Mouse (Mus musculus) ES-E14 (cell line): ENCODE measurements around the gene Kansl3. TPM values are rescaled to one million over a fixed set of nuclear protein-coding genes. Genes with fewer than 3 reads are reported as not detected.
A peak's percentile ranks its signal among the peaks of the same experiment; 100 is the strongest.

Experiments used
- DNase-seq: peaks from one replicate; pipeline ENCODE4 v3.0.0-alpha.2; 2013; ENCODE audit warnings: low read depth, low spot score
- H3K27ac ChIP-seq: 2 replicates; pipeline ENCODE4 v1.5.1; 2012; ENCODE audit warnings: low read depth, mild to moderate bottlenecking, low read length, moderate library complexity, mixed read lengths; ENCODE audit not compliant: poor library complexity, insufficient read depth, severe bottlenecking
- H3K36me3 ChIP-seq: 2 replicates; pipeline ENCODE4 v1.6.1; 2012; ENCODE audit warnings: mild to moderate bottlenecking, low read length, moderate library complexity, mixed read lengths; ENCODE audit not compliant: control insufficient read depth, poor library complexity, insufficient read depth, severe bottlenecking
- H3K4me1 ChIP-seq, 2 experiments: fragments of 150-350 bp in 1 of 2; sonication (generic) in 1 of 2; 2 replicates each; pipeline ENCODE4 v1.6.1; 2012; ENCODE audit warnings: low read length in 2 of 2, mild to moderate bottlenecking in 1 of 2, mixed read lengths in 1 of 2; ENCODE audit not compliant: control insufficient read depth in 2 of 2, insufficient read depth in 2 of 2, poor library complexity in 1 of 2
- H3K4me3 ChIP-seq, 2 experiments: fragments of 150-350 bp in 1 of 2; sonication (generic) in 1 of 2; 2 replicates each; pipeline ENCODE4 v1.5.1; 2012; ENCODE audit warnings: low read length in 2 of 2, low read depth in 1 of 2, mild to moderate bottlenecking in 1 of 2, mixed read lengths in 1 of 2; ENCODE audit not compliant: insufficient read depth in 1 of 2, poor library complexity in 1 of 2, severe bottlenecking in 1 of 2
- H3K9ac ChIP-seq: 2 replicates; pipeline ENCODE4 v1.6.1; 2012; ENCODE audit warnings: low read depth, mild to moderate bottlenecking, low read length, mixed read lengths; ENCODE audit not compliant: poor library complexity, insufficient read depth, severe bottlenecking
- H3K9me3 ChIP-seq: fragments of 150-350 bp; sonication (generic); 2 replicates; pipeline ENCODE4 v1.6.1; 2012; ENCODE audit warnings: low read depth, mild to moderate bottlenecking, low read length; ENCODE audit not compliant: control insufficient read depth, insufficient read depth
- CHD2 ChIP-seq: IDR thresholded peaks from 2 replicates; pipeline ENCODE4 v1.6.1; 2014; ENCODE audit warnings: mild to moderate bottlenecking, low read depth, low read length, inconsistent platforms
- HCFC1 ChIP-seq: IDR thresholded peaks from 2 replicates; pipeline ENCODE4 v1.6.1; 2012; ENCODE audit warnings: low read length, inconsistent platforms, borderline replicate concordance; ENCODE audit not compliant: insufficient read depth
- MAFK ChIP-seq: IDR thresholded peaks from 2 replicates; pipeline ENCODE4 v1.6.1; 2014; ENCODE audit warnings: mild to moderate bottlenecking, low read depth, low read length, inconsistent platforms; ENCODE audit not compliant: insufficient read depth
- ZC3H11A ChIP-seq: IDR thresholded peaks from 2 replicates; pipeline ENCODE4 v1.6.1; 2012; ENCODE audit warnings: low read depth, mild to moderate bottlenecking, inconsistent platforms, low read length, borderline replicate concordance
- ZNF384 ChIP-seq: IDR thresholded peaks from 2 replicates; pipeline ENCODE4 v1.6.1; 2012; ENCODE audit warnings: low read depth, low read length, inconsistent platforms
- in situ Hi-C, 2 experiments: fragments of 600-800 bp; cut with MboI; formaldehyde crosslinking; loops; one replicate each; pipeline ENCODE4 v1.15.1; 2025; ENCODE audit warnings: low sequenced_read_pairs in 2 of 2, inconsistent platforms in 1 of 2; ENCODE audit not compliant: unreplicated experiment in 2 of 2
- total RNA-seq: library from RNA; depleted of rRNA; stranded (reverse); fragments of 300-350 nt; gene quantifications from 2 replicates; pipeline ENCODE4 v1.2.3, GENCODE M21; 2012

Gene Kansl3
- total RNA-seq, 1 experiment = 27.0 TPM

DNA sequence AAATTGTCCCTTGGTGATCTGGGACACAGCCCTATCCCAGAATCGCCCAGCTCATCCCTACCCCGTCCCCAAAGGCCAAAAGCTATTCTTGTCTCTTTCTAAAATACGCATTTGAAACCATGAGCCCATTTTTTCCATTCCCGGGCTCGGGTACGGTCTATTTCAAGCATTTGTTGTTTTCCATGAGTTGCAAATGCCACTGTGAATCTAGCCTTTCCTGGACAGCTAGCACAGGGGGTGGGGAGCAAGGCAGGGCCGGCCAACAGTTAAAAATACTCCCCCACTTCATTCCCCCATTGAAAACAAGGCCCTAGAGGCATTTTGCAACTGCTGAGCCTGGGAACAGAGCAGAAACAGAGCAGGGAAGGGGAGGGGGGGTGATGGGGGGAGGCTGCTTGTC is 64.2 kb downstream of the Kansl3 start:
- TF ChIP-seq MAFK (no peak), ZNF384 (no peak), HCFC1 (no peak), ZC3H11A (no peak), CHD2 (no peak)
- Histone ChIP-seq H3K4me3 (no peak overlapping the region), H3K4me1 (peaks cover 0 to 8% of the 10 kb centered on the region in 2 experiments; a peak in 1 of 4 replicates), H3K27ac (no peak overlapping the region), H3K36me3 (no peaks in the 10 kb centered on the region), H3K9ac (no peak overlapping the region), H3K9me3 (no peaks in the 10 kb centered on the region)
- no peak for DNase-seq
- in situ Hi-C loops = no loop called here

DNA sequence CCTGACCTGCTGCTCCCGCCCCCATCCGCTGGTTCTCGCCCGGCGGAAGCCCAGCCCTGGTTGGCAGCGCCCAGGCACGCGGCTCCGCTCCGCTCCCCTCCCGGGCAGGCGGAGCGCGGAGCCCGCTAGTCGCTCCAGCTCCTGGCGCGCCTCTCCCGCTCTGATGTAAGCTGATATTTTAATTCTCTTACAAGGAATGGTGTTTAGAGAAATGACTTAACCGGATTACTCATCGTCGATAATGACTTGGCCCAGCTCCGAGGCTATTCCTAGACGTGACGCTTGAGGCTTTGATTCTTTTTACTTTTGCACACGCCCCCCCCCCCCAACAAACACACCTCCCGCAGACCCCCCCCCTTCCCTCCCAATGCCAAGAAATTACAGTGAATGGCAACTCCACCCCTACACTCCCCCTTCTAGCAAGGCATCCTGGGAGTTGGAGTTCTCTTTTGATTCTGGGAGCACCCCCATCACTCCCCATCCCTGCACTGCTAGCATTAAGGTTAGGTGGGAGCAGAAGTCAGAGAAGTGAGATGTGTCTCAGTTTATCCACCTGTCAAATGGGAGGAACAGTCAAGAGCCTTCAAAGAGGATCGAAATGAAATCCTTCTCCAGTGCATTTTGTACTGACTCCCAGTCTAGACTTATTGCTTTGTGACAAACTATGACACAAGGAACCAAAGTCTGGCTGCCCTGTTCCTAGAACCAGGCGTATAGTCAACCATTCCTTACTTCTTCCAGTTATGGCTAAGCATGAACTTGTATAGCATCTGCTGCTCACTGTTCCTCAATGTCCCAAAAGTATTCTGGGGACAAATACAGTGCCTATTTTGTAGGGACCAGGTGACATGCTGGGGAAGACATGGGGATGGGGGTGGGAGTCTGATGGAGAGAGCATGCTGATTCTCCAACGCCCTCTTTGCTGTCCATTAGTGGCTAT is 65.3 kb downstream of the Kansl3 start:
- Histone ChIP-seq H3K4me1 (peaks cover 0 to 6% of the 10 kb centered on the region in 2 experiments; a peak in 1 of 4 replicates), H3K9ac (peak overlapping the region; percentile 41), H3K4me3 (peak overlapping the region; percentile 62 to 70), H3K27ac (no peak overlapping the region), H3K36me3 (no peaks in the 10 kb centered on the region), H3K9me3 (no peaks in the 10 kb centered on the region)
- no peak for DNase-seq
- in situ Hi-C loops = no loop called here
- TF ChIP-seq ZC3H11A = no peak
- TF ChIP-seq HCFC1 = peak; percentile 90
- TF ChIP-seq ZNF384 = no peak
- TF ChIP-seq MAFK = no peak
- TF ChIP-seq CHD2 = no peak

DNA sequence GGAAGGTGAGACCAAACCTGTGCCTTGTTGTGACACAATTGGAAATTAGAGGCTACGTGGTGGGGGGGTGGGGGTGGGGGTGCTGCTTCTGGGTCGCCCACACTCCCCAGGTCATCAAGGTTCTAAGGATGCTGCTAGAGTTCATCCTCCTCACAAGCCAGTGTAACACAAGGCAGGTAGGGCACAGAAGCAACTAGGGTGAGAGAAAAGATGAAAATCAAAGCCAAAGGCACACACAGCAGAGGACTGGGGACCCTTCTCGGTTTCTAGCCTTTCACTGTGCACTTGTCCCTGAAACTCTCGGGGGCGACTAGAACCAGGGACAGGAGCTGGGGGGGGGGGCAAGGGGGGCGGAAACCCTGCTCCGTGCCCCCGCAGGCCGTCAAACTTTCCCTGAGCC is 66.0 kb downstream of the Kansl3 start:
- DNase-seq = no peak
- TF ChIP-seq ZNF384 (no peak), HCFC1 (no peak), MAFK (no peak), ZC3H11A (no peak), CHD2 (no peak)
- peak overlapping the region; percentile 62 to 70 for H3K4me3 ChIP-seq
- in situ Hi-C loops = no loop called here
- H3K4me1 ChIP-seq = peaks cover 0 to 6% of the 10 kb centered on the region in 2 experiments; a peak in 1 of 4 replicates
- H3K36me3 ChIP-seq = no peaks in the 10 kb centered on the region
- H3K9me3 ChIP-seq = no peaks in the 10 kb centered on the region
- H3K9ac ChIP-seq = peak overlapping the region; percentile 41
- no peak overlapping the region for H3K27ac ChIP-seq

DNA sequence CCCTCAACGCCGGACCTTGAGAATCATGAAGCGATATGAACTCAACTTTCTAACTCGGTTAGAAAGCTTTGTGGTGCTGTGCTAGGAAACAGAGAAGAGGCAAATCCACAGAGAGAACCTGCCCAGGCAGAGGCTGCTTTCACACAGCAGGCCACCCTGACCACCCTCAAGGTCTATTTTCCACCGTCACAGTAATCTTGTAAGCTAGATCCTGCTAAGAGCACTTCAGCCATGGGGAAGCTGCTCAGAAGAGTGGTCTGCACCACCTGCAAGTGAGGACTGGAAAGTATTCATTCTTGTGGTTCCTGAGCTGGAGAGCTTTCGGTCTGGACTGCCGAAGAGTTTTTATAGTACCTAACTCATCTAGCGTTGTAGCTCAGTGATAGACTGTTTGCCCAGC is 66.7 kb downstream of the Kansl3 start:
- no peak for DNase-seq
- no peak overlapping the region for H3K4me3 ChIP-seq
- in situ Hi-C loops = no loop called here
- no peak overlapping the region for H3K9ac ChIP-seq
- H3K4me1 ChIP-seq = peaks cover 0 to 8% of the 10 kb centered on the region in 2 experiments; a peak in 1 of 4 replicates
- TF ChIP-seq MAFK (no peak), ZC3H11A (no peak), CHD2 (no peak), HCFC1 (no peak), ZNF384 (no peak)
- H3K9me3 ChIP-seq = no peaks in the 10 kb centered on the region
- no peak overlapping the region for H3K27ac ChIP-seq
- no peaks in the 10 kb centered on the region for H3K36me3 ChIP-seq
